Mouse (Mus musculus) forebrain, embryonic 15.5 days (tissue): Measurements from ENCODE around the gene Sfmbt2. TPM values are rescaled to one million over a fixed set of nuclear protein-coding genes. Genes with fewer than 3 reads are reported as not detected.
"Not testable (repeated sequence)": the region's sequence is repeated elsewhere in the genome, so short reads cannot be mapped to it uniquely, and the experiment has no call there.

Source experiments
- ATAC-seq: fragments of 200-750 bp; cut with Nextera tagmentation; replicated peaks from 2 replicates; pipeline ENCODE4 v1.8.0; 2017; ENCODE audit warnings: mild to moderate bottlenecking, moderate TSS enrichment, moderate library complexity
- H3K27ac ChIP-seq: fragments of 300-500 bp; sonication (generic); replicated peaks from 2 replicates; pipeline ENCODE4 v1.5.1; 2015; ENCODE audit warnings: mild to moderate bottlenecking, inconsistent platforms
- H3K27me3 ChIP-seq: fragments of 300-500 bp; sonication (generic); 2 replicates; pipeline ENCODE4 v1.6.1; 2015; ENCODE audit warnings: inconsistent platforms
- H3K36me3 ChIP-seq: fragments of 300-500 bp; sonication (generic); 2 replicates; pipeline ENCODE4 v1.6.1; 2015; ENCODE audit warnings: mild to moderate bottlenecking, inconsistent platforms
- H3K4me1 ChIP-seq: fragments of 300-500 bp; sonication (generic); 2 replicates; pipeline ENCODE4 v1.6.1; 2015; ENCODE audit warnings: inconsistent platforms
- H3K4me2 ChIP-seq: fragments of 300-500 bp; sonication (generic); replicated peaks from 2 replicates; pipeline ENCODE4 v1.6.1; 2015; ENCODE audit warnings: mild to moderate bottlenecking, inconsistent platforms
- H3K4me3 ChIP-seq: fragments of 300-500 bp; sonication (generic); 2 replicates; pipeline ENCODE4 v1.5.1; 2015; ENCODE audit warnings: mild to moderate bottlenecking, inconsistent platforms
- H3K9ac ChIP-seq: fragments of 300-500 bp; sonication (generic); replicated peaks from 2 replicates; pipeline ENCODE4 v1.6.1; 2015; ENCODE audit warnings: mild to moderate bottlenecking, inconsistent platforms
- H3K9me3 ChIP-seq: fragments of 300-500 bp; sonication (generic); 2 replicates; pipeline ENCODE4 v1.6.1; 2016; ENCODE audit warnings: inconsistent platforms
- WGBS: fragments of 180-500 bp; shearing (Covaris S2); methylation state at CpG from one replicate; pipeline ENCODE4 v1.1.7; 2015; ENCODE audit warnings: mixed read lengths; 5-methylcytosine and 5-hydroxymethylcytosine counted together
- polyA plus RNA-seq: library from polyadenylated mRNA; unstranded; fragments of >200 nt; fragmentation: Nextera tagmentation; extraction: Ambion mirVana; gene quantifications from 2 replicates; pipeline ENCODE4 v1.2.1, GENCODE M21; 2015

Sfmbt2 gene
- 2.1 and 2.4 TPM in 2 replicates for polyA plus RNA-seq

DNA sequence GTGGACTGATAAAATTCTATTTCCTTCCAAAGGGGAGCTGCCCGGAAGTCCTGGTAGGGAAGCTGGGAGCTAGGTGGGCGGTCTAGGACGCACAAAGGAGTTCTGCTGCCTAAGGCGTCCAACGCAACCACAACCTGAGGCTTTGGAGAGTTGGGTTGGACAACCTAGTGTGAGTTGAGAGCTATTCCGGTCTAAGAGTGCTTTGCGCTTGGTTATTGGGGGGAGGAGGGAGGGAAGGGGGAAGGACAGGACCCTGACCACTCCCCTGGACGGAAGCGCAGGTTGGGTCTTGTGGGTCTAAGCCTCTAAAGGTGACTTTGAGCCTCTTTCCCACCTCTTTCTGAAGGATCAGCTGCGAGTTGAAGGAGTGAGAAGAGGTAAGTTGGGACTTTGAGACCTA is at the start of gene Sfmbt2:
Sfmbt2 (plus strand) TSS at position 335 of the 400 bp plus-strand sequence.
- no peak within 1 kb of the TSS for H3K27ac ChIP-seq
- no peaks in the 10 kb centered on the region for H3K9me3 ChIP-seq
- H3K9ac ChIP-seq: no peak within 1 kb of the TSS
- 2% methylated on average over 10 of the region's 10 CpGs for WGBS
- no peak within 1 kb of the TSS for H3K4me3 ChIP-seq
- H3K27me3 ChIP-seq: peaks cover 64% of the 10 kb centered on the region
- no peak within 1 kb of the TSS for H3K4me2 ChIP-seq
- no peak for ATAC-seq
- peaks cover 21% of the 10 kb centered on the region for H3K4me1 ChIP-seq
- no peaks in the 10 kb centered on the region for H3K36me3 ChIP-seq

GRCm38 (mm10) chr2:10321093-10321492 is 49.2 kb upstream of the Sfmbt2 start:
- H3K27me3 ChIP-seq: no peaks in the 10 kb centered on the region
- H3K4me3 ChIP-seq: no peak overlapping the region
- H3K4me2 ChIP-seq: no peak overlapping the region
- H3K36me3 ChIP-seq: no peaks in the 10 kb centered on the region
- H3K27ac ChIP-seq: no peak overlapping the region
- H3K4me1 ChIP-seq: no peaks in the 10 kb centered on the region
- H3K9me3 ChIP-seq: no peaks in the 10 kb centered on the region
- H3K9ac ChIP-seq: no peak overlapping the region
- ATAC-seq: no peak
- 71% methylated on average over 6 of the region's 6 CpGs for WGBS

GRCm38 (mm10) chr2:10323173-10323572 is 47.1 kb upstream of the Sfmbt2 start:
- 86% methylated on average over 4 of the region's 4 CpGs for WGBS
- no peaks in the 10 kb centered on the region for H3K27me3 ChIP-seq
- no peak overlapping the region for H3K9ac ChIP-seq
- H3K27ac ChIP-seq: no peak overlapping the region
- H3K4me3 ChIP-seq: no peak overlapping the region
- H3K4me2 ChIP-seq: no peak overlapping the region
- no peaks in the 10 kb centered on the region for H3K9me3 ChIP-seq
- no peaks in the 10 kb centered on the region for H3K4me1 ChIP-seq
- no peak for ATAC-seq
- no peaks in the 10 kb centered on the region for H3K36me3 ChIP-seq

DNA sequence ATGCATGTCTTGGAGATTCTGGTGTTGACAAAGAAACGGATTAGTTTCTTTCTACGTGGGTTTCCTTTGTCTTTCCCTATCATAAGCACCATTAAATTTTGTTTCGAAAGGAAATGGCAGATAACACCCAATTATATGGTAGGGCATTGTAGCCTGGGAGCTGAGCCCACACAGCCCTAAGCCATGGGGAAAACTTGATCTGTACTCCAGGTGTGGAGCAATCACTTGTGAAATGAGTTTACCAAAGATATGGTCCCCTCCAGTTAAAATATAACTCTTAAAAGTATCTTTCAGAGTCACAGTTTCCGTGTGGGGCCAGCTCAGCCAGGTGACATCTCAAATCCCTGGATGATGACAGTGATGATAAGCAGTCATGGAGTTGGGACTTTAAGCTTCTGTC is 45.3 kb upstream of the Sfmbt2 start:
- Histone ChIP-seq H3K36me3 (no peaks in the 10 kb centered on the region), H3K9me3 (no peaks in the 10 kb centered on the region), H3K9ac (no peak overlapping the region), H3K4me1 (no peaks in the 10 kb centered on the region), H3K4me3 (no peak overlapping the region), H3K27me3 (no peaks in the 10 kb centered on the region), H3K27ac (no peak overlapping the region), H3K4me2 (no peak overlapping the region)
- WGBS: 87% methylated on average over 4 of the region's 4 CpGs
- no peak for ATAC-seq

GRCm38 (mm10) chr2:10330216-10330615 is 40.1 kb upstream of the Sfmbt2 start:
- ATAC-seq: no peak
- no peaks in the 10 kb centered on the region for H3K9me3 ChIP-seq
- H3K4me3 ChIP-seq: no peak overlapping the region
- no peak overlapping the region for H3K9ac ChIP-seq
- 81% methylated on average over 5 of the region's 5 CpGs for WGBS
- no peaks in the 10 kb centered on the region for H3K36me3 ChIP-seq
- H3K4me2 ChIP-seq: no peak overlapping the region
- H3K27ac ChIP-seq: no peak overlapping the region
- H3K27me3 ChIP-seq: peaks cover 20% of the 10 kb centered on the region
- no peaks in the 10 kb centered on the region for H3K4me1 ChIP-seq

DNA sequence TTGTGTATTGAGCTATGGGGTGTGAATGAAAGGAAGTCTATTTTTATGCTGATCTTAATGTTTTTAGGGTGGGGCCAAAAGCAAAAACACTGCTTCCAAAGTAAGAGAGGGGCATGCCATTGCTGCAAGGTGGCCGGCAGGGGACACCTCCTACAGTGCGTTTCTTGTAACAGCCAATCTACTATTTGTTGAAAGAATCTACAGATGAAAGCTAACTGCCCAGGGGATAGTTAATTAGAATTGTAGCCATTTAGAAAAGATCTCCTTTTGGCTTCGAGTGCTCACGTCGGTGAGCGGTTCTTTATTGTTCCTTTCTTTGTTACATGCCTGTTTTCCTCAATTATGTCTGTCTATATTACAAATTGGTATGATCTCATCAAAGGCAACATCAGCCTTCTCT is 36.0 kb upstream of the Sfmbt2 start:
- H3K27ac ChIP-seq: no peak overlapping the region
- H3K4me2 ChIP-seq: no peak overlapping the region
- no peaks in the 10 kb centered on the region for H3K36me3 ChIP-seq
- no peak for ATAC-seq
- H3K9me3 ChIP-seq: no peaks in the 10 kb centered on the region
- peaks cover 22% of the 10 kb centered on the region for H3K27me3 ChIP-seq
- WGBS: 2% methylated on average over 6 of the region's 6 CpGs
- H3K4me3 ChIP-seq: no peak overlapping the region
- H3K4me1 ChIP-seq: no peaks in the 10 kb centered on the region
- H3K9ac ChIP-seq: no peak overlapping the region

DNA sequence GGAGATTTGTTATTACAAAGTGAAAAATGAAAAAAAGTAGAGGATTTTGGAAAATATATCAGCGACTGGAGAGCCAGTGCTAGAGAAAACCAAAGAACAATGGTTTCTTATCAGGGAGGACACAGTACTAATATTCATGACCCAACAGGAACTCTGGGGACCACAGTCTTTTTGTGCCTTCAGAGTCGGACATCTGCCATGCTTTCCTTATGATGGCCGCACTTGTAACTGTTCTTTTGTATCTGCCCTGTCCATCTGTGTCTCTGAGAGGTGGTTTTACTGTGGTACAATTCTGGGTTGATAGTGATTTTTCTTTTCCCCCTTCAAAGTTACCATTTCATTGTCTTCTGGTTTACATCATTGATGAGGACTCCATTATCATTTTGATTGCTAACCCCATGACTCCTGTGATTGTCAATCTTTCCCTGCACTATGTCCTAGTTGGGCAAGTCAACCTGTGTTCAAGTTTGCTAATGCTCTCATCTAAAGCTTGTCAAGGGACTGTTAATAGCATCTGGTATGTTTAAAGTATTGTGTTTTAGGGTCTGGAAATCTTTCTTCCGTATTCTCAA is 35.2 kb upstream of the Sfmbt2 start:
- Histone ChIP-seq H3K4me2 (no peak overlapping the region), H3K27ac (no peak overlapping the region), H3K4me1 (no peaks in the 10 kb centered on the region), H3K27me3 (peaks cover 22% of the 10 kb centered on the region), H3K9ac (no peak overlapping the region), H3K36me3 (no peaks in the 10 kb centered on the region), H3K9me3 (no peaks in the 10 kb centered on the region), H3K4me3 (no peak overlapping the region)
- WGBS: 60% methylated on average over 4 of the region's 4 CpGs
- ATAC-seq: no peak

DNA sequence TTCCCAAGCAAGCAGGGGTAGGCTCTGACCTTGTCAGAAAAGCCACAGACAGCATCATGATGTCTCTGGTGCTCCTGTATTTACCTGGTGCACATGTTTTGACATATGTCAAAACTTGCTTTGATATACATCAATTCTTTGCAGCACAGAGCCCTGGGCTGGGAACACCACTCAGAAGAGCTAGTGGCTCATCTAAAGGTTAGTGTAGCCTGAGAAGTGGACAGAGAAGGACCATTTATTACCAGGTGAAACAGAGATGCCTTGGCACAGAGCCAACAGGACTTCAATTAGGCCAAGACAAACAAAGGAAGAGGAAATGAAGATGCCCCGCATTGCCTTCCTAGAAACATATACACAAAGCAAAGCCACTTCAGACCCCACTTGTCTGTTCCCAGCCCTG is 30.3 kb upstream of the Sfmbt2 start:
- no peak overlapping the region for H3K27ac ChIP-seq
- WGBS: 73% methylated on average over 1 of the region's 1 CpGs
- H3K9ac ChIP-seq: no peak overlapping the region
- no peak overlapping the region for H3K4me3 ChIP-seq
- no peaks in the 10 kb centered on the region for H3K4me1 ChIP-seq
- no peak for ATAC-seq
- H3K27me3 ChIP-seq: peaks cover 4% of the 10 kb centered on the region; the same call in 1 of the 2 replicates
- H3K9me3 ChIP-seq: no peaks in the 10 kb centered on the region
- H3K36me3 ChIP-seq: no peaks in the 10 kb centered on the region
- H3K4me2 ChIP-seq: no peak overlapping the region

DNA sequence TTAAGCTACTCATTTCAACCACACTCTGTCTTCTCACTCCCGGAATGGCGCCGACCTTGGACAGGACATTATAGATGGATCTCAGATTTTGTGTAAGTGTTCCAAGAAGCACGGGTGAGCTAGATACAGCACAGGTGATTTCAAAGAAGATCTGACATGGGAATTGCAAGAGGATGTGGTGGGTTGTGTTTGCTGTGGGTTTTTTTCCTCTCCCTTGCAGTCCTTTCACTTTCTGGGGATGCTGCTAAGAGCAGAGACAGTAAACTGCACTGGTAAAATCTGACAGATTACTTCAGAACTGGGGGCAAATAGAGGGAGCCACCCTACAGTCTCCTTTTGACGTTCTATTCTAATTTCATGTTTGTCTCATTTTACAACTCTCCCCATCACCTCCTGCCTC is 26.8 kb upstream of the Sfmbt2 start:
- Histone ChIP-seq H3K4me1 (no peaks in the 10 kb centered on the region), H3K36me3 (no peaks in the 10 kb centered on the region), H3K4me3 (no peak overlapping the region), H3K9ac (no peak overlapping the region), H3K27me3 (no peaks in the 10 kb centered on the region), H3K9me3 (no peaks in the 10 kb centered on the region), H3K27ac (no peak overlapping the region), H3K4me2 (no peak overlapping the region)
- ATAC-seq: no peak
- 84% methylated on average over 5 of the region's 5 CpGs for WGBS

GRCm38 (mm10) chr2:10344073-10344472 is 26.2 kb upstream of the Sfmbt2 start:
- not testable (repeated sequence) for H3K4me2 ChIP-seq, H3K9ac ChIP-seq, H3K27ac ChIP-seq, H3K9me3 ChIP-seq, H3K4me3 ChIP-seq, H3K36me3 ChIP-seq, H3K4me1 ChIP-seq, H3K27me3 ChIP-seq, ATAC-seq
- WGBS: 97% methylated on average over 1 of the region's 1 CpGs

DNA sequence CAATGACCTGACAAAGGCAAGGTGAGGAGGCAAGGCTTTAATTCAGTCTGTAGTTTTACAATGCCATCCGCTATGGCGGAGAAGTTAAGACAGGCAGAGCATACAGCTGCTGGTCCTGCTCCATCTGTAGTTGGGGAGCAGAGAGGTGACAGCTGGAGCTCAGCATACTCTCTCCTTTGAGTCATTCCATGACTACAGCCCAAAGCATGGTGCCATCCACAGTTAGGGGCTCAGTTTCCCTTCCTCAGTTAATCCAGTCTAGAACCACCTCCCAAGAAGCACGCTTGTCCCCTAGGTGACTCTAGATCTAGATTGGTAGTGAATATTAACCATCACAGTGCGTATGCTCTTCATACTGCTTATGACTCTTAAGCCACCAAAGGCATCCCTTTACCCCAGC is 23.1 kb upstream of the Sfmbt2 start:
- Histone ChIP-seq H3K27me3 (no peaks in the 10 kb centered on the region), H3K9ac (no peak overlapping the region), H3K4me3 (no peak overlapping the region), H3K9me3 (no peaks in the 10 kb centered on the region), H3K4me1 (no peaks in the 10 kb centered on the region), H3K27ac (no peak overlapping the region), H3K4me2 (no peak overlapping the region), H3K36me3 (no peaks in the 10 kb centered on the region)
- ATAC-seq: no peak
- WGBS: 91% methylated on average over 4 of the region's 4 CpGs

DNA sequence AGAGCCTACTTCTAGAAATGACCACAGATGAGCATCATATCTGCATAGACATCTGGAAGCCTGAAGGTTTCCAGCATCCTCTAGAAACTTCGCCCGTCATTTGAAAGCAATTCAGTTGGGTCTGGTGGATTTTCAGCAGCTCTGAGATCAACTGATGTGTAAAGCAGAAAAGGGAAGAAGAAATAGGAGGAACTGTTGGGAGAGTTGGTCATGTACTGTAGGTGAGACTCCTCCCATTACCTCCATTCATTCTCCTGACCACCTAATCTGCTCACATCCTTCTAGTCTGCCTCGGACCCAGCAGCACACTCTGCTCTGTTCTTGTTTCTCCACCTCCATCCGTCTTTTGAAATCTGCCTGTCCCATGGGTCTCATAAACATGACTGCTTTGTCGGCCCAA is 22.3 kb upstream of the Sfmbt2 start:
- ATAC-seq: no peak
- WGBS: 90% methylated on average over 5 of the region's 5 CpGs
- H3K27me3 ChIP-seq: no peaks in the 10 kb centered on the region

GRCm38 (mm10) chr2:10350266-10350810 is 20.0 kb upstream of the Sfmbt2 start:
- WGBS: 22% methylated on average over 4 of the region's 4 CpGs
- H3K9ac ChIP-seq: no peak overlapping the region
- no peaks in the 10 kb centered on the region for H3K9me3 ChIP-seq
- H3K27me3 ChIP-seq: no peaks in the 10 kb centered on the region
- no peaks in the 10 kb centered on the region for H3K4me1 ChIP-seq
- H3K4me2 ChIP-seq: no peak overlapping the region
- no peak overlapping the region for H3K27ac ChIP-seq
- no peak overlapping the region for H3K4me3 ChIP-seq
- H3K36me3 ChIP-seq: no peaks in the 10 kb centered on the region
- no peak for ATAC-seq

More for the DNA sequence above, 22.3 kb upstream of the Sfmbt2 start:
- Histone ChIP-seq H3K4me1 (no peaks in the 10 kb centered on the region), H3K9me3 (no peaks in the 10 kb centered on the region), H3K36me3 (no peaks in the 10 kb centered on the region), H3K4me3 (no peak overlapping the region), H3K27ac (no peak overlapping the region), H3K4me2 (no peak overlapping the region), H3K9ac (no peak overlapping the region)
